Mouse (Mus musculus) right cerebral cortex, postnatal 36 days (tissue): ENCODE measurements at regions not wholly inside any gene's neighbourhood (a gene's known extent, or its start where the extent isn't known, plus 50 kb on each side); places are given as distances from the start of the nearest gene placed in this dataset.

Source experiments
- DNase-seq, 2 experiments: peaks; one replicate each; pipeline ENCODE4 v3.0.0; 2022; ENCODE audit warnings: low spot score in 2 of 2, mixed read lengths in 1 of 2

GRCm38 (mm10) chr8:31314692-31315358 lies 2113.7 kb upstream of the 5930422O12Rik start:
- no peak for DNase-seq

DNA sequence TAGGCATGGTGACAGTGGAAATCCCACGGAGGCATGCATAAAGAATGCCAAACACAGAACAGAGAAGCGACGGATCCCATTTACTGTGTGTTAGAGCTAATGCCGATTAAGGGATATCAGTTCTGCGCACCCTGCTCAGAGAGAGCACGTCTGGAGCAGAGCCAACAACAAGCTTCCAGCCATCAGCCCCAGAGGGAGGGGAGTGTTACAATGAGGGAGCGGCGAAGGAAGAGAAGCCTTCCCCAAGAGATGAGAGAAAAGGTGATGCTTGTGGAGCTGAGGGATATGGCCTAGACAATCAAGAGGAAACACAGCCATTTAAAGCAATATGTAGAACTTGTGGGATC lies 2113.2 kb upstream of the 5930422O12Rik start:
- no peak for DNase-seq

DNA sequence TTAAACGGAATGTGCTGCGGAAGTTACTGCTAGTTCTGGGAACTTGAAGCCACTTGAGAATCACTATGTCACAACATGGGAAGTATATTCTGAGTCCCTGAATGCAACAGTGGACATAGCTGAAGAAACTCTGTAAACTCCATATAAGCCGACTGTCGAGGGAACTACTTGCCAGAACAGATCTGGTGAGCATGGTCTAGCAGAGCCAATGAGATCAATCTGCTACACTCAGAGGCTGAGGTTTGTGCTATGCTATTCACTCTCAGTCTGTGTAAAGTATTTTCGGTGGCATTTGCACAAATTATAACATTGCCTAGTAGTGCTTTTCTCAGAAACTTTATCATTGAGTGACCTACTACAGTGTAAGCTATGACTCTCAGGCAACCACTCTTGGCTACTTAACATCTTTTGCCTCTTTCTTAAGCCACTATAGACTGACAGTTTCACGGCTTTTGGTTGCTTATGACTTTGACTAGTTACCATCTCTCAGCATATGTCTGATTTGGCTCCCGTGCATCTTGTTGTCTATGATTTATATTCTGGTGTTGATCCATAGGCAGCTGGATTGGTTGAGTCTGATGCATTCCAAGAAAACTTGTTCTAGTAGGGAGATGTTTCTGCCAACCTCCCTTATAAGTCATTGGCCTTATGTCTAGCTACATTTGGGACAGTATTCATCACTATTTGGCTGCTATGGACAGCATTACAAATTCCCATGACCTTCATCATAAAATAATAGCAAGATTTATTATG lies 2094.8 kb upstream of the 5930422O12Rik start:
- no peak for DNase-seq

- DNase-seq, result no peak
Measured at GRCm38 (mm10) chr8:31348504-31348903, 2080.0 kb upstream of the 5930422O12Rik start.

- no peak for DNase-seq
Measured at GRCm38 (mm10) chr8:31369636-31370035, 2058.9 kb upstream of the 5930422O12Rik start.

GRCm38 (mm10) chr8:31370137-31371010 lies 2058.1 kb upstream of the 5930422O12Rik start:
- no peak for DNase-seq

DNA sequence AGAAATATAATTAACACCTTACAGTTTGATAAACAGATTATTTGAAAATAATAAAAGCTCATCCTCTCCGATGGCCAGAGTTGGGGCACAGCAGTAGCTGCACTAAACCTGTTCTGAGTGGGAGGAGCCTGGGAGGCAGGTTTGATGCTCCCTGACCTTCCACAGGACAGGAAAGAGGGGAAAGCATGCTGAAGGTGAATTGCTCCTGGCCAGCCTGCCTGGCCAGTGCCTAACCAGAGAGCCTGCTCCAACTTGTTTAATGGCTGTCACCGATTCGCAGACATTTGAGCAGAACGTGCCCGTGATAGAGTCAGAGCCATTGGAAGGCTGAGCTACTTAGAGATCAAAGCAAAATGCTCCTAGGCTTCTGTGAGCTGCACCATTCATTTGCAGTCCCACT lies 2056.9 kb upstream of the 5930422O12Rik start:
- DNase-seq, result no peak

- DNase-seq, result no peak
Measured at GRCm38 (mm10) chr8:31372397-31372796, 2056.1 kb upstream of the 5930422O12Rik start.

GRCm38 (mm10) chr8:31373140-31373787 lies 2055.2 kb upstream of the 5930422O12Rik start:
- DNase-seq, result no peak

GRCm38 (mm10) chr8:31377698-31378334 lies 2050.7 kb upstream of the 5930422O12Rik start:
- DNase-seq, result no peak

DNA sequence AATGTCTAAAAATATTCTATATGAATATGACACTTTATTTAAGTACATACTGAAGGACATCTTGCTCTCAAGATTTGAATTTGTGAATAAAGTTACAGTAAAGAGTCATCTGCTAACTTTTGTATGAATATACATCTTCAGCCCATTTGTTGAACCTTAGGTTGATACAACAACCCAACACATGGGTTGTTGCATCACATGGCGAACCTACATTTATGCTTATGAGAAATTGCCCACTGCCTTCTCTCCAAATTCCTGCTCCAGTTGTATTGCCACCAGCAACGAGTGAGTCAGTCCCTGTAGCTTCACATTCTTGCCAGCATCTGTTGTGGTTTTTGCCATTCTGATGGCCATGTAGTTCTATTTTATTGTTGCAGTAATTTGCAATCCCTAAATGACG lies 2023.7 kb upstream of the 5930422O12Rik start:
- no peak for DNase-seq

DNA sequence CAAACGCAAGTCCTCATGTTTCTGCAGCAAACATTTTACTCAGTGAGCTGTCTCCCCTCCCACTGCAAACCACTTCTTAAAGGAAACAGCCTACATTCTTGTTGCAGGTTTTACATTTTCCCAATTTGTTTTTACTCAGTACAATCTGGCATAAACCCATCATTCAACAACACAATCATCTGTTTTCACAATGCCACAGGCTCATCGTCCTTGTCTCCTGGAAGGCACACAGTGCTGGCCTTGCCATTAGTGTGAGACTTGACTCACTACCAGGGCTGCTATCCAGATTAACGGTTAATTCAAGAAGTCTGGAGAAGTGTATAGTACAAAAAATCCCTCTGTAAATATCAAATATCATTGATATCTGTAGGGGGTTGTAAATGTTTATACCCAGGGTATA lies 2006.3 kb upstream of the 5930422O12Rik start:
- DNase-seq, result no peak

DNA sequence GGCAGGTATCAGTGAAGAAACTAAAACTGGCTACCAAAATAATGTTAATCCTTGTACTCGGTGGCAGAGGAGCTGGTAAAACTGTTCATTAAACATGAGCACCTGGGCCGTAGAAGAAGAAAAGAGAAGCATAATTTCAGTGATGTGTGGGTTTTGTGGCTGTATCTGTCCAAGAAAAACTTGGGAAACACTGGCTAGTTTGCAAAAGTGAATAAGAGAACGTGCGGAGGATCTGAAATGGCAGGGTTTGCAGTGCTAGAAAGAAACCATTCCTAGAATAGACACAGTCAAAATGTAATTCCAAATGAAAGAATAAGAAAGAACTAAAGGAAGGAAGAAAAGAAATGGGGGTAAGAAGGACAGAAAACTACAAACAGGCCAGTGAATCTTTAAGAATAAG lies 2000.8 kb upstream of the 5930422O12Rik start:
- DNase-seq, result peak in 1 of 2 experiments; percentile 15

DNA sequence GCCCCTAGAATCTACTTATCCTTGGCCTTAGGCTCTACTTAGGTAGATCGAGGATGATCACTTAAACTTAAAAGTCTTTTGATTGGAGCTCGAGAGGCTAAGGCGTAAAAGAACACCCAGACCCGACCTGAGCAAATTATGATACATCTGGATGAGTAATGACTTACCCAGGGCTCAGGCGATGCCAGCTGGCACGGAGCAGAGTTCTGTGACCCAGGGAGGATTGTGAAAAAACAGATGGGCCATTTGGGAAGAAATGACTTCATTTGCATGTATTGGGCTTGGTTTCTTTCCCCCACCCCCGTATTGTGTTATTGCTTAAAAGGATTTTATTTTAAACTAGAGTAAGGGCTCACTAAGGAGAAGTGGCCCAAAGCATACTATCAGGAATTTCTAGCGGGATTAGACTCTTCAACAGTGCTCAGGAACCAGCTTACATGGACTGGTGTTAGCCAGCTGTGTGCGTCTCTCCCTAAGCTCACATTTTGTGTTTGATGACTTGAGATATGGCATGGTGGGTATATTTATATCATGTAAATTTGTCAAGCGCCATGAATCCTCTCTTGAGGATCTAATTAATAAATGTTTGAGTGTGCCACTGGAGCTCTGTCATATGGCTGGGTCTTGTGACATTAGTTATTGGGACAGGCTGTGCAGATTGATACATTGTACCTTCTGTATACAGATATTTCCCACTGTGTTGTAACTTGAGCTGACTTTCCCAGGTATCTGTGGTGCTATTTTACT lies 1991.9 kb upstream of the 5930422O12Rik start:
- DNase-seq, result no peak

DNA sequence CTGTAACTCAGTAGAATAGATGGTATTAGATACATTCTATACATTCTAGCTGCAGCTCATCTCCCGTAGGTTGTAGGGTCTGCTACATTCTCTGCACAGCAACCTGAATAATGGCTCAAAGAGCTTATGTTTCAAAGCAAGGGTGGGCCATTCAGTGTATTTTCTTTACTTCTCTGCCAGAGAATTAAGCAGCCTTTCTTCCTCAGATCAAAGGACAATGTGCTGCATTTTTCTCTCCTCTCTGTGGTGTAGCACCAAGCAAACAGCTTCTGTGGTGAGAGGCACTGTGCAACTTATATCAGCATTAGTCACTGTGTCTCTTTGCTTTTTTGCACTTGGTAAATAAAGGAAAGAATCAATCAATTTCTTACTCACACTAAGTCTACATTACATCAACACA lies 1983.7 kb upstream of the 5930422O12Rik start:
- no peak for DNase-seq

DNA sequence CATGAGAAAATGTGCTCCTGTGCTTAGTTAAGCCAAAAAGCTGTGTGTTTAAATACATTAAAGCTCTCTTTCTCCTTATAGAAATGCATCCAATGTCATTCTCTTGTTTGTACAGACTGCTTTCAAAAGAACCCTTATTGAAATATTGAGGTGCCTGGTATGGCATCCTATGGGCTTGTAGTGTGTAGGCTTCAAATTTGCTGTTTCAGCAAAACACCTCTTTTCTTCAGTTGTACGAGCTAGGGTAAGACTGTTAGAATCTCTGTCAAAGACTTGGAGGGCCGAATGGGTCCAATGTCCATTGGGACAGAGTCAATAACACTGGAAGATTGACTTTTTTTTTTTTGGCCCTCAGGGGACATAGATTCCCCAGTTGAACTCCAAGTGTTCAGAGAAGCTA lies 1980.5 kb upstream of the 5930422O12Rik start:
- no peak for DNase-seq

- DNase-seq, result no peak
Measured at GRCm38 (mm10) chr8:31454736-31455391, 1973.6 kb upstream of the 5930422O12Rik start.

DNA sequence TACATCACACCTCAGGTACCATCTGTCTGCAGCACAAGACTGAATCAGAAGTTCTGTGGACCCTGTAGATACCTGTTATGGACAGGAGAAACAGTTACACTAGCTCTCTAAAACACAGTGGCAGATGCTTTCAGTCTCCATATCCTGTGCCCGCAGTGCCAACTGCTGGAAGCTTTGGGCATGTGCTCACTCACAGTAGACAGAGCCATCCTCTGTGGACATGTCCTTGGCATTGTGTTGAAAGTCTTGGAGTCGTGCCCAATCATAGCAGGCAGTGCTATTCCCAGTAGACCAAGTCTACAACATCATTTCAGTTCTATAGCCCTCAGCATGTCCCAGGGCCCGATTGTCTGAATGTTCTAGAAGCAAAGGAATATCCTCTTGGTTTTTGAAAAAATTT lies 1968.2 kb upstream of the 5930422O12Rik start:
- peak in 1 of 2 experiments; percentile 1 for DNase-seq
